Comparison of ENCODE assay signal across 8 mouse cellular contexts in genomic region chr2:167060761-167061160, GRCm38 (mm10). TPM values are rescaled to one million over a fixed set of nuclear protein-coding genes. Genes with fewer than 3 reads are reported as not detected.
DNase-seq lines count a peak whose midpoint lies in the region; ATAC-seq and TF ChIP-seq lines count a peak whose summit lies in the region.

No protein-coding gene starts in this region.

- no peak overlapping the region for H3K9ac ChIP-seq in hindbrain, embryonic 11.5 days (ENCODE audit: low read depth, low read length)
- H3K9ac ChIP-seq in ES-Bruce4 (ENCODE audit: low read depth, poor library complexity, severe bottlenecking), result peak overlapping the region; percentile 93; the same call in 1 of the 2 replicates
- H3K9ac ChIP-seq in forebrain, embryonic 12.5 days, result 0 out of 2 replicates have a peak overlapping the region, but pooled peaks have one; percentile 97
- peak overlapping the region; percentile 61 for H3K9ac ChIP-seq in liver, embryonic 16.5 days (ENCODE audit: low read depth, low read length)

- no peaks in the 10 kb centered on the region for H3K9me3 ChIP-seq in hindbrain, embryonic 10.5 days
- H3K9me3 ChIP-seq in hindbrain, embryonic 11.5 days (ENCODE audit: control insufficient read depth, low read length), result no peaks in the 10 kb centered on the region
- H3K9me3 ChIP-seq in ES-Bruce4 (replicated peaks; ENCODE audit: control insufficient read depth, insufficient read depth, low read length, poor library complexity, severe bottlenecking), result no peaks in the 10 kb centered on the region
- H3K9me3 ChIP-seq in forebrain, embryonic 12.5 days, result no peaks in the 10 kb centered on the region
- H3K9me3 ChIP-seq in liver, embryonic 16.5 days (replicated peaks; ENCODE audit: control insufficient read depth, low read length), result no peaks in the 10 kb centered on the region

- TF ChIP-seq EP300 in ES-Bruce4 (IDR thresholded peaks at IDR 0.05; ENCODE audit: insufficient read depth, low read depth, low read length), result no peak

- no peak for TF ChIP-seq POLR2A in ES-Bruce4 (IDR thresholded peaks at IDR 0.05; ENCODE audit: insufficient read depth, low read length)
- no peak for TF ChIP-seq POLR2A in cerebellum, adult 2 months (IDR thresholded peaks at IDR 0.05; ENCODE audit: borderline replicate concordance, insufficient read depth, low read length)

- H3K27me3 ChIP-seq in hindbrain, embryonic 10.5 days (ENCODE audit: insufficient read depth, poor library complexity, severe bottlenecking), result no peaks in the 10 kb centered on the region
- no peaks in the 10 kb centered on the region for H3K27me3 ChIP-seq in hindbrain, embryonic 11.5 days (ENCODE audit: control insufficient read depth, insufficient read depth, low read length)
- no peaks in the 10 kb centered on the region for H3K27me3 ChIP-seq in ES-Bruce4 (ENCODE audit: control insufficient read depth, insufficient read depth, low read length, poor library complexity, severe bottlenecking)
- H3K27me3 ChIP-seq in forebrain, embryonic 12.5 days, result no peaks in the 10 kb centered on the region
- no peaks in the 10 kb centered on the region for H3K27me3 ChIP-seq in liver, embryonic 16.5 days (ENCODE audit: control insufficient read depth, insufficient read depth, low read depth, low read length)
- H3K27me3 ChIP-seq in cerebellum, adult 2 months (ENCODE audit: control insufficient read depth, insufficient read depth, low read length), result no peaks in the 10 kb centered on the region

- ATAC-seq in hindbrain, embryonic 11.5 days (ENCODE audit: low FRiP score), result no peak
- no peak for ATAC-seq in forebrain, embryonic 12.5 days (ENCODE audit: low FRiP score)
- ATAC-seq in liver, embryonic 16.5 days (ENCODE audit: low read depth), result no peak

- no peak for TF ChIP-seq CTCF in ES-Bruce4 (IDR thresholded peaks at IDR 0.05; ENCODE audit: low read depth, low read length)
- TF ChIP-seq CTCF in cerebellum, adult 2 months (IDR thresholded peaks at IDR 0.05; ENCODE audit: borderline replicate concordance, insufficient read depth, low read depth, low read length), result no peak

- peaks cover 49% of the 10 kb centered on the region for H3K36me3 ChIP-seq in hindbrain, embryonic 10.5 days
- peaks cover 18% of the 10 kb centered on the region for H3K36me3 ChIP-seq in hindbrain, embryonic 11.5 days (ENCODE audit: control insufficient read depth, insufficient read depth, low read length)
- H3K36me3 ChIP-seq in ES-Bruce4 (ENCODE audit: control insufficient read depth, insufficient read depth, low read length, poor library complexity, severe bottlenecking), result peaks cover 44% of the 10 kb centered on the region
- peaks cover 42% of the 10 kb centered on the region for H3K36me3 ChIP-seq in forebrain, embryonic 12.5 days (replicated peaks)
- peaks cover 30% of the 10 kb centered on the region for H3K36me3 ChIP-seq in liver, embryonic 16.5 days (ENCODE audit: control insufficient read depth, insufficient read depth)

- H3K4me2 ChIP-seq in hindbrain, embryonic 11.5 days (replicated peaks; ENCODE audit: low read depth, low read length), result no peak overlapping the region
- H3K4me2 ChIP-seq in forebrain, embryonic 12.5 days, result no peak overlapping the region
- peak overlapping the region; percentile 79 for H3K4me2 ChIP-seq in liver, embryonic 16.5 days (ENCODE audit: low read depth, low read length)

- H3K4me3 ChIP-seq in hindbrain, embryonic 10.5 days, result peak overlapping the region; percentile 84; the same call in 1 of the 2 replicates
- no peak overlapping the region for H3K4me3 ChIP-seq in hindbrain, embryonic 11.5 days (ENCODE audit: low read depth, low read length)
- H3K4me3 ChIP-seq in ES-Bruce4 (ENCODE audit: low read depth, low read length), result 0 out of 2 replicates have a peak overlapping the region, but pooled peaks have one; percentile 32
- no peak overlapping the region for H3K4me3 ChIP-seq in forebrain, embryonic 12.5 days (replicated peaks)
- H3K4me3 ChIP-seq in liver, embryonic 16.5 days (ENCODE audit: low read depth, low read length), result peak overlapping the region; percentile 83
- H3K4me3 ChIP-seq in cerebellum, adult 2 months (replicated peaks; ENCODE audit: insufficient read depth, low read depth, low read length), result no peak overlapping the region

- peaks cover 39% of the 10 kb centered on the region for H3K4me1 ChIP-seq in hindbrain, embryonic 10.5 days (replicated peaks)
- peaks cover 12% of the 10 kb centered on the region for H3K4me1 ChIP-seq in hindbrain, embryonic 11.5 days (replicated peaks; ENCODE audit: control insufficient read depth, insufficient read depth, low read length)
- peaks cover 7% of the 10 kb centered on the region for H3K4me1 ChIP-seq in ES-Bruce4 (ENCODE audit: control insufficient read depth, insufficient read depth, low read length)
- H3K4me1 ChIP-seq in forebrain, embryonic 12.5 days, result peaks cover 38% of the 10 kb centered on the region
- H3K4me1 ChIP-seq in liver, embryonic 16.5 days (ENCODE audit: control insufficient read depth, low read depth, low read length), result peaks cover 35% of the 10 kb centered on the region
- H3K4me1 ChIP-seq in cerebellum, adult 2 months (ENCODE audit: control insufficient read depth, insufficient read depth, low read length), result peaks cover 20% of the 10 kb centered on the region; the same call in 1 of the 2 replicates

- H3K27ac ChIP-seq in hindbrain, embryonic 10.5 days, result no peak overlapping the region
- H3K27ac ChIP-seq in hindbrain, embryonic 11.5 days (ENCODE audit: low read depth, low read length), result no peak overlapping the region
- H3K27ac ChIP-seq in ES-Bruce4 (ENCODE audit: insufficient read depth, low read length), result no peak overlapping the region
- no peak overlapping the region for H3K27ac ChIP-seq in forebrain, embryonic 12.5 days
- H3K27ac ChIP-seq in liver, embryonic 16.5 days (ENCODE audit: low read length), result peak overlapping the region; percentile 66
- H3K27ac ChIP-seq in cerebellum, adult 2 months (ENCODE audit: insufficient read depth, low read length), result no peak overlapping the region

- DNase-seq in hindbrain, embryonic 10.5 days (ENCODE audit: low spot score), result no peak
- DNase-seq in hindbrain, embryonic 11.5 days (ENCODE audit: low spot score), result no peak
- no peak for DNase-seq in cerebellum, adult 2 months
- DNase-seq in thymus, postnatal 10 days (ENCODE audit: low spot score in 2 of 2), result no peak
- no peak for DNase-seq in adrenal gland, postnatal 14 days

RNA-seq across cellular contexts. Expression of gene Znfx1, which starts 2.1 kb away (rescaled TPM):
- polyA plus RNA-seq in hindbrain, embryonic 10.5 days (2016; fragmentation: Nextera tagmentation; extraction: Ambion mirVana), result 6.5 and 7.5 TPM in 2 replicates
- 4.9 and 6.5 TPM in 2 replicates for polyA plus RNA-seq in hindbrain, embryonic 11.5 days (2014; fragmentation: Nextera tagmentation; extraction: Ambion mirVana)
- polyA plus RNA-seq in ES-Bruce4 (2011; ENCODE audit: insufficient read depth, insufficient read length, low read depth, missing spikeins), result 11.4 and 12.1 TPM in 2 replicates
- polyA plus RNA-seq in forebrain, embryonic 12.5 days (2016; fragmentation: Nextera tagmentation; extraction: Ambion mirVana), result 8.5 and 9.2 TPM in 2 replicates
- 10.2 and 11.8 TPM in 2 replicates for polyA plus RNA-seq in liver, embryonic 16.5 days (2015; fragmentation: Nextera tagmentation; extraction: Ambion mirVana)
- polyA plus RNA-seq in cerebellum, adult 2 months (2012; rRNA removed), result 25.4 and 25.9 TPM in 2 replicates
- total RNA-seq in adrenal gland, postnatal 14 days (2021), result 37.7 and 43.5 TPM in 2 replicates

RNA-seq across cellular contexts. Expression of gene Ddx27, which starts 45.8 kb away (rescaled TPM):
- 49.1 and 68.1 TPM in 2 replicates for polyA plus RNA-seq in hindbrain, embryonic 10.5 days (2016; fragmentation: Nextera tagmentation; extraction: Ambion mirVana)
- polyA plus RNA-seq in hindbrain, embryonic 11.5 days (2014; fragmentation: Nextera tagmentation; extraction: Ambion mirVana), result 37.9 and 40.4 TPM in 2 replicates
- 72.1 and 75.7 TPM in 2 replicates for polyA plus RNA-seq in ES-Bruce4 (2011; ENCODE audit: insufficient read depth, insufficient read length, low read depth, missing spikeins)
- 55.9 and 56.6 TPM in 2 replicates for polyA plus RNA-seq in forebrain, embryonic 12.5 days (2016; fragmentation: Nextera tagmentation; extraction: Ambion mirVana)
- 32.9 and 36.0 TPM in 2 replicates for polyA plus RNA-seq in liver, embryonic 16.5 days (2015; fragmentation: Nextera tagmentation; extraction: Ambion mirVana)
- polyA plus RNA-seq in cerebellum, adult 2 months (2012; rRNA removed), result 33.5 TPM in 2 replicates
- 34.6 and 43.0 TPM in 2 replicates for total RNA-seq in adrenal gland, postnatal 14 days (2021)

Comparison
In these comparisons a context has a peak if more than half of its experiments do, and no peak if none do; other contexts are left out.
1. H3K4me3 ChIP-seq: peak in hindbrain, embryonic 10.5 days (single experiment), ES-Bruce4 (single experiment) and liver, embryonic 16.5 days (single experiment); none in hindbrain, embryonic 11.5 days (single experiment), forebrain, embryonic 12.5 days (single experiment) and cerebellum, adult 2 months (single experiment).